Mouse (Mus musculus) fat pad, adult 2 months (tissue): Measurements from ENCODE around the gene Ptger2.
"Not testable (repeated sequence)": the region's sequence is repeated elsewhere in the genome, so short reads cannot be mapped to it uniquely, and the experiment has no call there.

Source experiments
- DNase-seq: peaks from one replicate; pipeline ENCODE4 v3.0.0-alpha.2; 2011; ENCODE audit warnings: low read depth, low spot score; ENCODE audit errors: extremely low read depth

Ptger2 gene

GRCm38 (mm10) chr14:44987674-44988355 lies at the start of gene Ptger2:
Gene Ptger2 (plus strand): TSS chr14:44988195.
- DNase-seq, result not testable (repeated sequence)

- no peak for DNase-seq
Observed at GRCm38 (mm10) chr14:44960746-44961145, 27.2 kb upstream of the Ptger2 start.

GRCm38 (mm10) chr14:44977278-44977677 lies 10.7 kb upstream of the Ptger2 start:
- not testable (repeated sequence) for DNase-seq

- DNase-seq, result no peak
Observed at GRCm38 (mm10) chr14:44979887-44980286, 8.1 kb upstream of the Ptger2 start.

- DNase-seq, result no peak
Observed at GRCm38 (mm10) chr14:44981490-44981889, 6.5 kb upstream of the Ptger2 start.

- DNase-seq, result no peak
Observed at GRCm38 (mm10) chr14:44984106-44984505, 3.9 kb upstream of the Ptger2 start.

GRCm38 (mm10) chr14:44986248-44986647 lies 1.7 kb upstream of the Ptger2 start:
- no peak for DNase-seq

GRCm38 (mm10) chr14:44988456-44989016 lies 541 bp downstream of the Ptger2 start:
- no peak for DNase-seq

GRCm38 (mm10) chr14:44989017-44989721 lies 1.2 kb downstream of the Ptger2 start:
- DNase-seq, result no peak

- DNase-seq, result no peak
Observed at GRCm38 (mm10) chr14:44989751-44990150, 1.8 kb downstream of the Ptger2 start.

GRCm38 (mm10) chr14:44994337-44994736 lies 6.3 kb downstream of the Ptger2 start:
- DNase-seq, result no peak

- no peak for DNase-seq
Observed at GRCm38 (mm10) chr14:45000086-45000769, 12.2 kb downstream of the Ptger2 start.

- DNase-seq, result no peak
Observed at GRCm38 (mm10) chr14:45005698-45006283, 17.8 kb downstream of the Ptger2 start.

- DNase-seq, result no peak
Observed at GRCm38 (mm10) chr14:45009242-45009641, 21.2 kb downstream of the Ptger2 start.

- DNase-seq, result no peak
Observed at GRCm38 (mm10) chr14:45011260-45011659, 23.3 kb downstream of the Ptger2 start.

GRCm38 (mm10) chr14:45011671-45012070 lies 23.7 kb downstream of the Ptger2 start:
- DNase-seq, result no peak

GRCm38 (mm10) chr14:45021551-45021950 lies 33.6 kb downstream of the Ptger2 start:
- DNase-seq, result no peak

GRCm38 (mm10) chr14:45034293-45034692 lies 46.3 kb downstream of the Ptger2 start:
- DNase-seq, result no peak

GRCm38 (mm10) chr14:45036579-45036978 lies 48.6 kb downstream of the Ptger2 start:
- DNase-seq, result no peak

GRCm38 (mm10) chr14:45038052-45038451 lies 50.1 kb downstream of the Ptger2 start:
- no peak for DNase-seq

GRCm38 (mm10) chr14:45040851-45041475 lies 53.0 kb downstream of the Ptger2 start:
- no peak for DNase-seq
